Mouse (Mus musculus) liver, adult 2 months (tissue): ENCODE measurements around the gene Hist1h2af. TPM values are rescaled to one million over a fixed set of nuclear protein-coding genes. Genes with fewer than 3 reads are reported as not detected.
"Not testable (repeated sequence)": the region's sequence is repeated elsewhere in the genome, so short reads cannot be mapped to it uniquely, and the experiment has no call there.

Experiments
- DNase-seq: peaks from one replicate; pipeline ENCODE4 v3.0.0-alpha.2; 2011; ENCODE audit warnings: low read depth, low spot score; ENCODE audit errors: extremely low read depth
- H3K27ac ChIP-seq: fragments of 200-500 bp; replicated peaks from 2 replicates; pipeline ENCODE4 v1.5.1; 2012; ENCODE audit warnings: low read depth, mild to moderate bottlenecking, control low read depth, inconsistent platforms, low read length; ENCODE audit not compliant: insufficient read depth
- H3K27me3 ChIP-seq: fragments of 200-500 bp; 2 replicates; pipeline ENCODE4 v1.6.1; 2012; ENCODE audit warnings: mild to moderate bottlenecking, moderate library complexity, low read length, inconsistent platforms; ENCODE audit not compliant: control insufficient read depth, insufficient read depth
- H3K36me3 ChIP-seq: fragments of 200-500 bp; 2 replicates; pipeline ENCODE4 v1.6.1; 2012; ENCODE audit warnings: low read length, inconsistent platforms; ENCODE audit not compliant: control insufficient read depth, insufficient read depth
- H3K4me1 ChIP-seq: fragments of 200-500 bp; 2 replicates; pipeline ENCODE4 v1.6.1; 2011; ENCODE audit warnings: low read length; ENCODE audit not compliant: control insufficient read depth, insufficient read depth
- H3K4me3 ChIP-seq: fragments of 200-500 bp; 2 replicates; pipeline ENCODE4 v1.5.1; 2011; ENCODE audit warnings: low read depth, mild to moderate bottlenecking, control low read depth, low read length, moderate library complexity; ENCODE audit not compliant: insufficient read depth
- H3K79me2 ChIP-seq: fragments of 200-500 bp; 2 replicates; pipeline ENCODE4 v1.6.1; 2012; ENCODE audit warnings: inconsistent platforms, mild to moderate bottlenecking, low read length, moderate library complexity; ENCODE audit not compliant: control insufficient read depth, insufficient read depth
- H3K9ac ChIP-seq: fragments of 200-500 bp; 2 replicates; pipeline ENCODE4 v1.6.1; 2012; ENCODE audit warnings: low read depth, mild to moderate bottlenecking, control low read depth, inconsistent platforms, low read length
- CTCF ChIP-seq: fragments of 200-500 bp; IDR thresholded peaks from 2 replicates; pipeline ENCODE4 v1.5.1; 2011; ENCODE audit warnings: low read depth, low read length, control low read depth
- POLR2A ChIP-seq: fragments of 200-500 bp; IDR thresholded peaks from 2 replicates; pipeline ENCODE4 v1.6.1; 2011; ENCODE audit warnings: low read length, control low read depth; ENCODE audit not compliant: insufficient read depth; ENCODE audit errors: extremely low read depth
- WGBS: fragments of 180-500 bp; shearing (Covaris S2); methylation state at CpG from one replicate; pipeline ENCODE4 v1.1.7; 2018; 5-methylcytosine and 5-hydroxymethylcytosine counted together
- polyA plus RNA-seq: library from polyadenylated mRNA; depleted of rRNA; stranded (reverse); fragments of >200 nt; gene quantifications from 2 replicates; pipeline ENCODE4 v1.2.3, GENCODE M21; 2012
- total RNA-seq: library from RNA; depleted of rRNA; stranded (reverse); fragments of >200 nt; gene quantifications from 2 replicates; pipeline ENCODE4 v1.2.3, GENCODE M21; 2014

Hist1h2af gene
- total and polyA plus RNA-seq, 2 experiments, result 2.9 to 9.2 TPM

GRCm38 (mm10) chr13:23551146-23551834 is 17.6 kb downstream of the Hist1h2af start, which contains the start of gene Hist1h4f:
Gene Hist1h4f (minus strand): TSS chr13:23551648.
- WGBS, result under 1% methylated on average over 47 of the region's 47 CpGs
- TF ChIP-seq CTCF, result 0 out of 2 replicates have a peak, but pooled peaks have one; percentile 7
- peak; percentile 64 for TF ChIP-seq POLR2A
- peak; percentile 76 for DNase-seq
- Histone ChIP-seq H3K4me3 (peak within 1 kb of the TSS; percentile 63), H3K9ac (peak within 1 kb of the TSS; percentile 54)
- not testable (repeated sequence) for H3K4me1 ChIP-seq, H3K27ac ChIP-seq, H3K79me2 ChIP-seq, H3K36me3 ChIP-seq, H3K27me3 ChIP-seq

- H3K9ac ChIP-seq, result no peak overlapping the region
- H3K4me3 ChIP-seq, result no peak overlapping the region
- no peaks in the 10 kb centered on the region for H3K27me3 ChIP-seq
- H3K36me3 ChIP-seq, result no peaks in the 10 kb centered on the region
- no peak overlapping the region for H3K27ac ChIP-seq
- H3K4me1 ChIP-seq, result no peaks in the 10 kb centered on the region; the same call in 1 of the 2 replicates
- TF ChIP-seq CTCF, result no peak
- no peak for TF ChIP-seq POLR2A
- no peak for DNase-seq
- H3K79me2 ChIP-seq, result no peaks in the 10 kb centered on the region
- 44% methylated on average over 8 of the region's 8 CpGs for WGBS
These were observed 18.5 kb downstream of the Hist1h2af start for GRCm38 (mm10) chr13:23551931-23552914.

GRCm38 (mm10) chr13:23552962-23553361 is 19.3 kb downstream of the Hist1h2af start, which contains the start of gene Hist1h1d:
Gene Hist1h1d (plus strand): TSS chr13:23553262.
- DNase-seq, result no peak
- H3K4me1 ChIP-seq, result no peaks in the 10 kb centered on the region; the same call in 1 of the 2 replicates
- no peaks in the 10 kb centered on the region for H3K36me3 ChIP-seq
- no peaks in the 10 kb centered on the region for H3K27me3 ChIP-seq
- no peak for TF ChIP-seq CTCF
- TF ChIP-seq POLR2A, result no peak
- no peak within 1 kb of the TSS for H3K4me3 ChIP-seq
- no peak within 1 kb of the TSS for H3K27ac ChIP-seq
- H3K9ac ChIP-seq, result no peak within 1 kb of the TSS
- H3K79me2 ChIP-seq, result no peaks in the 10 kb centered on the region

- H3K36me3 ChIP-seq, result no peaks in the 10 kb centered on the region
- no peak overlapping the region; the same call in 1 of the 2 replicates for H3K4me3 ChIP-seq
- H3K27ac ChIP-seq, result no peak overlapping the region
- H3K4me1 ChIP-seq, result no peaks in the 10 kb centered on the region; the same call in 1 of the 2 replicates
- no peak overlapping the region for H3K9ac ChIP-seq
- H3K79me2 ChIP-seq, result no peaks in the 10 kb centered on the region
- H3K27me3 ChIP-seq, result no peaks in the 10 kb centered on the region
- DNase-seq, result peak; percentile 29
- TF ChIP-seq POLR2A (no peak), CTCF (no peak)
- 9% methylated on average over 9 of the region's 9 CpGs for WGBS
These were observed 20.7 kb downstream of the Hist1h2af start for GRCm38 (mm10) chr13:23554393-23554792.

GRCm38 (mm10) chr13:23554925-23555838 is 21.5 kb downstream of the Hist1h2af start:
- H3K4me3 ChIP-seq, result peak overlapping the region; percentile 66
- peak; percentile 80 for DNase-seq
- H3K9ac ChIP-seq, result peak overlapping the region; percentile 43
- peak overlapping the region; percentile 27 for H3K27ac ChIP-seq
- H3K27me3 ChIP-seq, result no peaks in the 10 kb centered on the region
- WGBS, result under 1% methylated on average over 54 of the region's 54 CpGs
- H3K79me2 ChIP-seq, result no peaks in the 10 kb centered on the region
- H3K4me1 ChIP-seq, result no peaks in the 10 kb centered on the region; the same call in 1 of the 2 replicates
- no peaks in the 10 kb centered on the region for H3K36me3 ChIP-seq
- TF ChIP-seq CTCF, result no peak
- peak; percentile 90 for TF ChIP-seq POLR2A
